Mouse (Mus musculus): Measurements from ENCODE around the gene Cdh23.

The Cdh23 gene

DNA sequence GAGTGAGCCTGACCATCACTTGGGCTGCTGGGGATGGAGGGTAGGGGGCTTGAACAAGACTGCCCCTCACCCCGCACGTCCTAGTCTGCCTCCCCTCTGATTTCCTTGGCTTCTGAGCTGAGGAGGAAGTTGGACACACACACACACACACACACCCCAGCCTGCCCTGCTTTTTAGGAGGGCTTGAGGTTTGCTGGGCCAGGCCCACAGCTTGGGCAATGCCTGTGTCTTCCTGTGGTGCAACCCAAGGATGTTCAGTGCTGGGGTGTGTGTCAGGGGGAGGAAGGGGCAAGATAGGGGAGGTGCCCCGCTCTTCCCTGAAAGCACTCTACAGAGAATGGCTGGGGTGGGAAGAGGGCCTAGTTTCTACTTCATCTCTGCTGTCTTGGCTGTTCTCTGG, 352.2 kb downstream of the Cdh23 start:
- no peak for DNase-seq (ENCODE audit: low spot score)

DNA sequence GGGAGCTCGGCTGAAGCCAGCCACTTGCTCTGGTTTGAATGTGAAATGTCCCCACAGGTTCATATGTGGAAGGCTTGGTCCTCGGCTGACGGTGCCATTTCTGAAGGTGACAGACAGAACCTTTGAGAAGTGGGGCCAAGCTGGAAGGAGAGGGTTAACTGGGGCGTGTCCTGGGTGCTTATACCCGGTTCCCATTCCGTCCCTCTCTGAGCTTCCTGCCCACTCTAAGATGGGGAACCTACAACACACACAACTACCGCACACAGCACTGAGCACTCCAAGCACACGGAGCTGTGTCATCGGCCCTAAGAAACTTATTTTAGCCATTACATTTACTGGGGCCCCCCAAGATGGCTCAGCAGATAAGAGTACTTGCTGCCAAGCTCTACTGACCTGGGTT, 354.8 kb downstream of the Cdh23 start:
- DNase-seq (ENCODE audit: low spot score) = no peak

- DNase-seq (ENCODE audit: low spot score) = no peak
Measured at GRCm38 (mm10) chr10:60335021-60335420, 361.3 kb downstream of the Cdh23 start.

- DNase-seq (ENCODE audit: low spot score) = no peak
Measured at GRCm38 (mm10) chr10:60334583-60334982, 361.7 kb downstream of the Cdh23 start.

- DNase-seq (ENCODE audit: low spot score) = no peak
Measured at GRCm38 (mm10) chr10:60328963-60329650, 367.2 kb downstream of the Cdh23 start.

DNA sequence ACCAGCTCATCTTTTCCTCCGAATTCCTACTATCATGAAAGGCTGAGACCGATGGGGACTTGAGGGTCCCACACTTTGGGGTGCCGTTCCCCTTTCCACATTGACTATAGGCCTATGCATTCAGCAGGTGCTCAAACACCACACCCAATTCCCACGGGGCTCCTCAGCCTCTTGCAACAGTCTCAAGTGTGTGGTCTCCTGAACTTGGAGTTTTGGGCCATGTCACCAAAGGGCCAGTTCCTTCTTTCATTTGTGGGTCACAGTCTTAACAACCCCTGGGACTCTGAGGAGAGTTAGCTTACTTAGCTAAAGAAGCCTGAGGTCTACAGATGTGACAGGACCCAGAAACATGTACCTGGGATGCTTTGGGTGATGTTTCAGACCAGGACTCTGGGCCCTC, 380.1 kb downstream of the Cdh23 start:
- DNase-seq (ENCODE audit: low spot score) = no peak

DNA sequence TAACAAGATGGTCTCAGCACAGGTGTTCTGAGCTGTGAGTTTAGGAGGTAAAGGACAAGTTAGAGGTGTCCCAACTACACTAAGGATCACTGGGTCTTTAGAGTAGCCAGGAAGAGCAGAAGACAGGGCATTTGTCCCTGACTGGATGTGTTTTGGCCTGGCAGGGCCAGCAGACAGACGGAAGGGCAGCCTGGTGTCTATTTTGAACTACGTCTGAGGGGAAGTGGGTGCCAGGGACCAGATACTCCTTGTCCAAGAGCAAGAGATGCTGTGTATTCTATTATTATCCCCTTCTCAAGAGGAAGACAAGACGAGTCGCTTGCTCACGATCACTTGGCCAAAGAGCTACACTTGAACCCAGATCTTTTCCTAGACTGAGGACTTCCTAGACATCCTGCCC, 382.7 kb downstream of the Cdh23 start:
- no peak for DNase-seq (ENCODE audit: low spot score)

GRCm38 (mm10) chr10:60310629-60311028, 385.7 kb downstream of the Cdh23 start:
- no peak for DNase-seq (ENCODE audit: low spot score)

DNA sequence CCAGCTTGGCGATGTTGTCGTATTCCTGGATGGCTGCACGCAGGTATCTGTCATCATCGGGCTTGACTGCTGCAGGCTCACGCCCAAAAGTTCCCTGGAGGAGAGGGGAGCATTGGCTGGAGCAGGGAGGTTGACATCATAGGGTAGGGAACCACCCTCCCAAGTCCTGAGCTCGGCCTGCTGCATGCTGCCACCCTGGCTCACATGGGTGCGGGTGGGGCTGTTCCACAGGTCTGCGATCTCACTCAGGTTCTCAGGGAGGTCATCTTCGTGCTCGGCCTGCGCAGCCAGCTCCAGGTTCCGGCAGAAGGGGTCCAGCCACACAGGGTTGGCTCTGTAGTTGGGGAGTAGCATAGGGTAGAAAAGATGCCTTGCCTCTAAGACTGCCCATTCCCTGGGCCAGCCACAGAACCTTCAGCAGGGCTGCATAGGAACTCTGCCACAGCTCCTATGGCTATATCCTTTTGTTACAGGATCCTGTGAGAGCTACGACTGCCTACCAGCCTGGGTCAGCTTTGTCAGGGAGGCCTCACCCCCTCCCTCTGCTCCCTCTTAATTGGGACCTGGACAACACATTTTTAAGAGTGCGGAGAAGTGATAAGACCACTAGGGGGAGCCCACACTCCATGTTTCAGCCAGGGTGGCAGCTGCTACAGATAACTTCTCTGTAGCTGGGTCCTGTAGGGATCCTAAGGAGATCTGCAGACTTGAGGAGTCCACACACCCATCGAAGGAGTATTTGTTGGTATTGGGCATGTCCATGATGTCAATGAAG, 391.2 kb downstream of the Cdh23 start:
- peak; percentile 53 for DNase-seq (ENCODE audit: low spot score)

- DNase-seq (ENCODE audit: low spot score) = no peak
Measured at GRCm38 (mm10) chr10:60303419-60303818, 392.9 kb downstream of the Cdh23 start.

- no peak for DNase-seq (ENCODE audit: low spot score)
Measured at GRCm38 (mm10) chr10:60299636-60300035, 396.7 kb downstream of the Cdh23 start.

- DNase-seq (ENCODE audit: low spot score) = no peak
Measured at GRCm38 (mm10) chr10:60296027-60296426, 400.3 kb downstream of the Cdh23 start.

GRCm38 (mm10) chr10:60295356-60295755, 400.9 kb downstream of the Cdh23 start:
- DNase-seq (ENCODE audit: low spot score) = no peak

DNA sequence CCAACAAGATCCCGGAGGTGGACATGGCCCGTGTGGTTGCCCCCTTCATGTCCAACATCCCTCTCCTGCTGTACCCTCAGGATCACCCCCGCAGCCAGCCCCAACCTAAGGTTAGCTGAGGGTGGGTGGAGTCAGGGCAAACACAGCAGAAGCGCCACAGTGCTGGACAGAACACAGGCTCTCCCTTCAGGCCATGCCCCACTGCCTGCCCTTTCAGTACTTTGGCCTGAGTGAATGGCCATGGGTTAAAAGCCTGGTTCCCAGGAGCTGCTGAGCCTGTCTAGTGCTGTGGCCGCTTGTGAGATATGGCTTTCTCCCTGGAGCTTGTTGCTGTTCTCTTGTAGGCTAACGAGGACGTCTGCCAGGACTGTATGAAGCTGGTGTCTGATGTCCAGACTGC, 401.7 kb downstream of the Cdh23 start:
- DNase-seq (ENCODE audit: low spot score) = no peak

GRCm38 (mm10) chr10:60292209-60292608, 404.1 kb downstream of the Cdh23 start:
- no peak for DNase-seq (ENCODE audit: low spot score)

DNA sequence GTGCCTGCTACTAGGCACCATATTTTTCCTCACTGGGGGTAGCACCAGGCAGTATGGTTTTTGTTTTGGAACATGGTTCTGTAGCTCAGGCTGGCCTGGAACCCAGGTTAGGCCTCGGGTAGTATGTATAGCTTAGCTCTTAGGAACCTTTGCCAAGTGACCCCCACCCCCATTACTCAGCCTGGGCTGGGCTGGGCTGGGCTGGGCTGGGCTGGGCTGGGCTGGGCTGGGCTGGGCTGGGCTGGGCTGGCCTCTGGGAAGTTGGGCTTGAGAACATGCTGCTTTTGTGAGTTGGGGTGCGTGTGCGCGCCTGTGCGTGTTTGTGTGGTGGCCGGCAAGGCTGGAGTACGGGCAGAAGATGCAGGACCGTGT, 405.6 kb downstream of the Cdh23 start:
- DNase-seq (ENCODE audit: low spot score) = no peak

DNA sequence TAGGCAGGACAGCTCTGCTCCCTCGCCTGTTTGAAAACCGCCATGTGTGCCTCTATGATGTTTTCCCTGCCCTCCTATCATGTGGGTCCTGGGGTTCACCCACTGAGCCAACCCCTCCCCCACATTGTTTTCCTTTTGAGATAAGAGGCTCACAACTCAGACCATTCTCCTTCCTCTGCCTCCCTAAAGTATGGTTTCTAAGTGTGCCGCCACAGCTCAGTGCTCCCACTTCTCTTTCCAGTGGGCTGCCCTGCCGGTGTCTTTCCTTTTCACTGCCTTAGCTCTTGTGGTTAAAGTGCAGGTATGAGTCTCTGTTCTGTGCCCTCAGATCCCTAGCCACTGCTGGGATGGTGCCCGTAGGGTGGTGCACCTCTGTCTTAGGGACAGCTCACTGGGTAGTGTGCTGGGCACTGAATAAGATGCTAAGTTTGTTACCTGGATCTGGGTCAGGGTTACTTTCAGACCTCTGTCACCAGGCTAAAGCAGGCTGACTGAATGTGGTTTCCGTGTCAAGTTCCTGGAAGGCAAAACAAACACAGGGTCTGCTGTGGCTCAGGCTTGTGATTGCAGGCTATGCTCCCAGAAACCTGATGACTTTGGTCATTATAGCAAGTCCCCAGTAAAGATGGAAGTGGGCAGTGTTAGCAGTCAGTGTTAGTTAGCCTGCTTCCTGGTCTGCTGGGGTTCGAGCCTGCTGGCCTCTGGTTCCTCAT, 406.1 kb downstream of the Cdh23 start:
- no peak for DNase-seq (ENCODE audit: low spot score)

GRCm38 (mm10) chr10:60289216-60289615, 407.1 kb downstream of the Cdh23 start:
- DNase-seq (ENCODE audit: low spot score) = no peak

GRCm38 (mm10) chr10:60287726-60288125, 408.6 kb downstream of the Cdh23 start:
- no peak for DNase-seq (ENCODE audit: low spot score)

GRCm38 (mm10) chr10:60287161-60287560, 409.1 kb downstream of the Cdh23 start:
- no peak for DNase-seq (ENCODE audit: low spot score)

- DNase-seq (ENCODE audit: low spot score) = no peak
Measured at GRCm38 (mm10) chr10:60286546-60286945, 409.7 kb downstream of the Cdh23 start.

DNA sequence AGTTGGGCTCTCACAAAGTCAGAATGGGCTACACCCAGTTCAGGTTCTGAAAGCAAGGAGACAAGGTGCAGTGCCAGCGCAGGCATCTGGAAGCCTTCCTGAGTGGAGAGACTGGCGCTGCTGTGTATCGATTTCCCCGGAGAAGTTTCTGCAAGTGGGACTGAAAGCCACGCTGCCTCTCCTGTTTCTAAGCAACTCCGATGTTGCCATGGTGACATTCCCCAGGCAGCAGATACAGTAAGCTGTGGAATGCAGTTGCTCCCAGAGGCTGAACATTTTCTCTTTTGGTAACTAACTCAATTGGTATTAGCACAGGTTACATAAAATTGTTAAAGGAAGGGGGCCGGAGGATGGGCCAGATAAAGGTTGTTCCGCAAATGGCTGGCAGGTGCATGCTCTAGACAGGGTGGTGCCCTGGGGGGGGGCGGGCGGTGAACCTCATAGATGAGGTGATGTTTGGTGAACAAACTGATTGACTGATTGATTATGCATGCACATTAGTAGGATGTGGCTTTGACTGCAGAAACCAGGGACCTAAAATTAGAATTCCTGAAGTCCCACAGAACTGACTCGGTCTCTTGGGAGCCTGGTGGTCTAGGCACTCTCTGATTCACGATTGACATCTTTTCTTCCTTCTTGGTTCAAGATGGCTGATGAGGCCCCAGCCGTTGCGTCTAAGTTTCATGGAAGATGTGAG, 410.5 kb downstream of the Cdh23 start:
- no peak for DNase-seq (ENCODE audit: low spot score)
